Mouse (Mus musculus): ENCODE results near the gene Olfr1298. TPM values are rescaled to one million over a fixed set of nuclear protein-coding genes. Genes with fewer than 3 reads are reported as not detected.

The Olfr1298 gene
- not detected for total RNA-seq (2021)
- long read RNA-seq, experiment 1 = 0 reads
- long read RNA-seq, experiment 2 = 0 reads

DNA sequence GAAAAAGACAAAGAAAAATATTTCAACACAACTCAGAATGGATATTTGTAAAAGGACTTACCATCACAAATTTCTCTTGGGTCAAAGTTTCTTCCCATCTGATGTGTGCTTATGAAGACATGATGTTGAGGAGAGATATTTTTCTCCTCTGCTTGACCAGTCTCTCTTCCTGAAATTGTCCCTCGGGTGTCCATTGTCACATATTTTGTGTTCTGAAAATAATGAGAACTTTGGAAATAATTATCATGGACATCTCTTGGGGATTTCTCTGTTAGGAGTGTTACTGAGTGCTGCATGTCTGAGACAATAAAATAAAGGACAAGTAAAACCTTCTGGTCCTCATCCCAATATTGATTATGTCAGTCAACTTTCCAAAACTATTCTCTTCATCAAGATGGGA, at the start of gene Olfr1298:
TSS of gene Olfr1298 (minus strand) at position 101 of the 400 bp plus-strand sequence.
- no peak for DNase-seq (ENCODE audit: low spot score in 2 of 2)

- no peak for DNase-seq (ENCODE audit: low spot score in 2 of 2)
These were observed 12.1 kb upstream of the Olfr1298 start, which contains the start of gene Olfr1299 for GRCm38 (mm10) chr2:111661119-111661518. Olfr1299 (plus strand) TSS chr2:111661419.

GRCm38 (mm10) chr2:111626397-111626796, 22.6 kb downstream of the Olfr1298 start, which contains the start of gene Olfr1297:
Olfr1297 (minus strand) TSS chr2:111626497.
- DNase-seq (ENCODE audit: low spot score in 2 of 2) = no peak

Other genes with a start within 250 kb of the Olfr1298 start
- not detected for gene Olfr1286, start 226.1 kb downstream of the Olfr1298 start, total RNA-seq (2021)
- gene Olfr1287, start 200.1 kb downstream of the Olfr1298 start, total RNA-seq (2021) = not detected
- not detected for gene Olfr1288, start 175.1 kb downstream of the Olfr1298 start, total RNA-seq (2021)
- gene Olfr1289, start 168.4 kb downstream of the Olfr1298 start, total RNA-seq (2021) = not detected
- not detected for gene Olfr1290, start 155.4 kb downstream of the Olfr1298 start, total RNA-seq (2021)
- gene Olfr1291-ps1, start 152.0 kb downstream of the Olfr1298 start, total RNA-seq (2021) = not detected
- not detected for gene Olfr1293-ps, start 124.0 kb downstream of the Olfr1298 start, total RNA-seq (2021)
- not detected for gene Olfr1294, start 108.9 kb downstream of the Olfr1298 start, total RNA-seq (2021)
- not detected for gene Olfr1295, start 79.5 kb downstream of the Olfr1298 start, total RNA-seq (2021)
- gene Olfr1297, start 22.7 kb downstream of the Olfr1298 start, total RNA-seq (2021) = not detected
- gene Olfr1299, start 12.2 kb upstream of the Olfr1298 start, total RNA-seq (2021) = not detected
- not detected for gene Olfr1301, start 101.8 kb upstream of the Olfr1298 start, total RNA-seq (2021)
- gene Olfr1302, start 128.2 kb upstream of the Olfr1298 start, total RNA-seq (2021) = not detected
- gene Olfr1303, start 171.1 kb upstream of the Olfr1298 start, total RNA-seq (2021) = not detected
- not detected for gene Olfr1305, start 227.9 kb upstream of the Olfr1298 start, total RNA-seq (2021)

All from adrenal gland, adult 18-20 months (tissue).